Mouse (Mus musculus): ENCODE measurements around the gene Chd9.

Gene Chd9

DNA sequence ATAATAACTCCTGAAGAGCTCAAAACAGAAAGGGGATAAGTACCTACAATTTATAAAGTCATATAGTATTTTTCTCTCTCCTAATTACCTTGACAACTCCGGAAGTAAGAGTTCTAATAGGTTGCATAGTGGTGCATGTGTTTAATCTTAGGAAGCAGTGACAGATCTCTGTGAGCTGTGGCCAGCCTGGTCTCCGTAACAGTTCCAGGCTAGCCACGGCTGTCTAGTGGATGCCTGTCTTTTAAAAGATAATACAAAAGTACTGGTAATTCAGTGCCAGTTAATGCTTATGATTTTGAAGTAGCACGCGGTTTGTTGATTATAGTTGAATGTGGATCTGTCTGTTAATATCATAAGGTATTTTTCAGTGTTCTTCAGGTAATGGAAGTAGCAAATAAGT lies 151.1 kb downstream of the Chd9 start:
- DNase-seq: no peak

- DNase-seq: no peak
These were observed 153.9 kb downstream of the Chd9 start for GRCm38 (mm10) chr8:90982087-90982486.

DNA sequence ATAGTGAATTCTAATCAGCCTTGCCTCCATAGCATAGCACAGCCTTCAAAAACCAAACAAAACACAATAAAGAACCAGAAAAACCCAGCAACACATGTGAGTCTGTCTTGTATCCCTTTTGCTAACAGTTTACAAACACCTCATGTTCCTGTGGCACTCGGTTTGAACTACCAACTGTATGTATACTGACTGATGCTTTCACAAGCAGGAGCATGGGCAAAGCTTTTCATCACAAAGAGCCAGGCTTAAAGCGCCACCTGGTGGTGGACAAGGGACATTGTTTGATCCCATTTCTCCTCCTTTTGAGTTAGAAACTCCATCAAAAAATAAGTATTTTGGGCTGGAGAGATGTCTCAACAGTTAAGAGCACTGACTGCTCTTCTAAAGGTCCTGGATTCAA lies 191.6 kb downstream of the Chd9 start:
- DNase-seq: peak; percentile 80 to 81

DNA sequence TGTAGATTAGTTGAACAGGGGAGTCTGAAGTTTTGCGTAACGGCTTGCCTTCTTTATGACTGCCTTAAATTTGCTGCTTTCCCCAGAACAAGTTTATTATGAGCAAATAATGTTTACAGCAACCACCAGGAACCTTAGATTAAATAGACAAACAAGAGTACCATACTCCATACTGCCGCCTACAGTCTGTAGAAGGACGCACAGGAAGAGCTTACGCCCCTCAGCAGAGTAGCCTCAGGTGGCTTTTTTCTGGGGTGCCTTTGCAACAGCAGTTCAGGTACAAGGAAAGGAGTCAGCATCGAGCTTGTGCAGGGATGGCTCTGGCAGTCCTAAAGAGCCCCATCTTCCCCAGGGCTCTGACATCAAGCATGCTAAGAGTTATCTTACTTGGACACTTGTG lies 206.3 kb downstream of the Chd9 start:
- peak in 1 of 2 experiments; percentile 3 for DNase-seq

DNA sequence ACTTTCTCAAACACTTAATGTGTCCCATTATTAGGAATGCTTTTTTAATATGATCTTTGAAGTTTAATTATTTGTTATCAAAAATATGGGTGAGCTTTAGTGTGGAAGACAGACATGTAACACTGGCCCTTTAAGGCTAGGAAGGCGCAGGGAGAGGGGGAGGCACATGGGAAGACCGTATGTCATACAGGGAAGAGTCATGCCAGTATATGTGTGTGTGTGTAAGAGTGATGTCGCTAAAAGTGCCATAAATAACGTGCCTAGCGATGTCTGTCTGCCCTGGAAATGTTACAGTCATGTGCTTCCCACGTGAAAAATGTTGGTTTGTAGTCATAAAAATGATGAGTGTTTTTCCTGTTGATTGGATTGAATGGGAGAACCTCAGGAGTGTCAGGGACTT lies 208.8 kb downstream of the Chd9 start:
- DNase-seq: no peak

DNA sequence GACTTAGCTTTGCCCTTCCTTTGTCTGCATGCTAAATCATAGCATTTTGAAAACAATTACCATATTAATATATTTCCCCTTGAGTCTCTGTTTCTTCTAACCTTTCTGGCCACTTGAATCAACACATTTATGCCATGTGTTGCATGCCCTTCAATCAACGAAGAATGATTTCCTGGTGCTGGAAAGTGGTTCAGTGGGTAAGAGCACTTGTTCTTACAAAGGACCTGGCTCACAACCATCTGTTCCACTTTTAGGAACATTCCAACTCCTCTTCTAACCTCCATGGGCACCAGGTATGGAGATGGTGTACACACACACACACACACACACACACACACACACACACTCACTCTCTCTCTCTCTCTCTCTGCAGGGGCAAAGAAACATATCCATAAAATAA lies 210.5 kb downstream of the Chd9 start:
- DNase-seq: no peak

- DNase-seq: no peak
These were observed 218.2 kb downstream of the Chd9 start for GRCm38 (mm10) chr8:91046370-91046769.

DNA sequence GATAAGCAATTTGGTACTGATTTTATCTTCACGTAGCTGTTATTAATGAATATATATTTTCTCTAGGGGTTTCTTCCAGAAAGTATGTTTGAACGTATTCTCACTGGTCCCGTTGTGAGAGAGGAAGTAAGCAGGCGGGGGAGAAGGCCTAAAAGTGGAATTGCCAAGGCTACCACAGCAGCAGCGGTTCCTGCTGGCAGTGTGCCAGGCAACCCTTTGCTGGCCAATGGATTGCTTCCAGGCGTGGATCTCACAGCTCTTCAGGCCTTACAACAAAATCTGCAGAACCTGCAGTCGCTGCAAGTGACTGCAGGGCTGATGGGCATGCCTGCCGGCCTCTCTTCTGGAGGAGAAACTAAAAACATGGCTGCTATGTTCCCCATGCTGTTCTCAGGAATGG lies 222.9 kb downstream of the Chd9 start:
- no peak for DNase-seq

GRCm38 (mm10) chr8:91054418-91054817 lies 226.3 kb downstream of the Chd9 start:
- no peak for DNase-seq

DNA sequence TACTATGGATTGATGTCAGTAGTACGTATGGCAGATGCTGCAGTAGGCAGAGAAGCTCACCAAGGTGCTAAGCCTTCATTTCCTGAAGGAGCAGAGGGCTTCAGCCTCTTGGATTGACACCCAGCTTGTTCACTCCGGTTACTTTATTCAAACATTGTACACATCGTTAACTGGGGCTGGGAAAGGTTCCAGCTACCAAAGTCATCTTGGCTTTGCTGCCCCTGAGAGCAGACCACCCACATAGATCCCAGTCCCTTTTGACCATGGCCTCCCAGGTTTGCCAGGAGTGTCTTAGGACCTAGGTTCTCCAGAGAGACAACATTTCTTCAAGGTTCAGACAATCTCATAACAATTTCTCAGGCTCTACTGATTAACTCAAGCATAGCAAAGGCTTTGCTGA lies 228.7 kb downstream of the Chd9 start:
- DNase-seq: no peak

- no peak for DNase-seq
These were observed 231.0 kb downstream of the Chd9 start for GRCm38 (mm10) chr8:91059086-91059578.

DNA sequence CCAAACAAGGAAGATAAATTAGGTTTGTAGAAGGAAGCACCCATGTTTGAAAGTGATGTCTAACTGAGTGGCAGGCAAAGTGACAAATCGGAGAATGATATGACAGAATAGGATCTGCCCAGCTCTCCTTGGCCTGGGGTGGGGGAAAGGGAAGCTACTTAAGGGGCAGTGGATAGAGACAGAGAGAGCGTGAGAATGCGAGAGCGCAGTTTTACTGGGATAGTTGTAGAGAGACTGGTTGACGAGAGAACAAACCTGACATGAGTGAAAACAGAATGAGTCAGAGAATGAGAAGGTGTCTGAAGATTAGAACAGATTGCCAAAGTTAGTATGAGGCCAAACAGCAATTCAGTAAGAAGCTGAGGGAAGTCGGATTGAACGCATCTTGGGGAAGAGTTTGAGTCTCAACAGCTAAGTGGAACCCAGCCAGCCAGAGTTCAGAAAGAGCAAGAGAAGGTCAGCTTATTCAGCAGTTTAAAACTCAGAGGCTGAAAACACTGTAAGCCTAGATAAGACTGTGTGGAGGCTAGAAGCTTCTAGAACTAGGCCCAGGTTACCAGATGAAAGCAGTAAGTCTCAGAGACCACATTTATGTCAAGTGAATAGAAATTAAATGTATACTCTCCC lies 231.8 kb downstream of the Chd9 start:
- no peak for DNase-seq

GRCm38 (mm10) chr8:91060555-91061471 lies 232.7 kb downstream of the Chd9 start:
- peak in 1 of 2 experiments; percentile 15 for DNase-seq

- no peak for DNase-seq
These were observed 237.0 kb downstream of the Chd9 start for GRCm38 (mm10) chr8:91065179-91065578.

- DNase-seq: peak in 1 of 2 experiments; percentile 19
These were observed 241.3 kb downstream of the Chd9 start for GRCm38 (mm10) chr8:91069407-91069806.

DNA sequence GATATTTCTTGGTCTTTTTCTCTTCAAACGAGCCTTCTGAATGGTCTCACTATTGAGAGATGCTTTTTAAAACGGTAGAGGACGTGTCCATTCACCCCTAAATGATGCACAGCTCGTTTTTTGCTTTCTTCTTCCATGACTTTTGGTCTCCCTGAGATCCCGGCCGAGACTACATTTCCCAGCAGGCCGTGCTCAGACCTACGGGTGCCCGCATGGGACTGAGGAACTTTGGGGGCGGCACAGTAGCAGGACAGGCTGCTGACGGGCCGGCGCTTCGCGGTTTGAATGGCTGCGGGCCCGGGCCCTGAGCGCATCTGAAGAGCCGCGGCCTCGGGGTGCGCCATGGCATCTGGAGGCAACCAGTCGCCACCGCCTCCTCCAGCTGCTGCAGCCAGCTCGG lies 241.7 kb downstream of the Chd9 start, which contains the start of gene Rbl2:
Rbl2 (plus strand) TSS at position 224 of the 400 bp plus-strand sequence.
- peak; percentile 96 to 97 for DNase-seq

GRCm38 (mm10) chr8:91070275-91070859 lies 242.2 kb downstream of the Chd9 start:
- peak; percentile 80 to 83 for DNase-seq

DNA sequence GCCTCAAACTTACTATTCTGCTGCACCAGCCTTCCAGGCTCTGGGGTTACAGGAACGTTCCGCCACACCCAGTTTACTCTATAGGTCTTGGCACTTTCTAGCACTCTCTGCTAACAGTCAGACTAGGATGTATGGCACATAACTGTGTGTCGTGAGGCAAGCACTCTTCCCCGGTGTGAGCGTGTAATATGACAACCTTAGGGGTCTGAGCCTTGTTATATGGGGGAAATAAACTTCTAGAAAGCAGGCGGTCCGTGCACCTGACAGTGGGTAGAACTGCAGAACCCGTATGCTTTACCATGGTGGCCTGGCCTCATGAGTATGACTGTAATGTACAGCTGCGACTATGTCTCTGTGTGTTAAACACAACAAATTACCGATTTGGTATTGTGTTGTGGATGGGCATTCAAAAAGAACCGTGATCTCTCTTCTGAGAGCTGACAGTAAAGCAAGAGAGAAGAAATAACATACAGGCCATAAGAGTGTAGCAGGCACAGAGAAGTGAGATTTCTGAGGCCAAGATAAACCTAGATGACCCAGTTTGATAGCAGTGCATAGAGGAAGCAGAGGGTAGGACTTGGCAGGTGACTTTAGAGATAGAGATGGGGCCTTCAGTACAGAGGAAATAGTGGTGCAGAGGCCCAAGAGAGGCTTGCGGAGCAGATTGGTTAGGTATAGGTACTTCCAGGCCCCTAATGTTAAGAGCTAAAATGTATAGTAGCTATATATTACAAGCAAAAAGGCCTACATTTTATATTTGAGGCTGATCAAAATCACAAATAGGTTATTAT lies 249.1 kb downstream of the Chd9 start:
- no peak for DNase-seq

DNA sequence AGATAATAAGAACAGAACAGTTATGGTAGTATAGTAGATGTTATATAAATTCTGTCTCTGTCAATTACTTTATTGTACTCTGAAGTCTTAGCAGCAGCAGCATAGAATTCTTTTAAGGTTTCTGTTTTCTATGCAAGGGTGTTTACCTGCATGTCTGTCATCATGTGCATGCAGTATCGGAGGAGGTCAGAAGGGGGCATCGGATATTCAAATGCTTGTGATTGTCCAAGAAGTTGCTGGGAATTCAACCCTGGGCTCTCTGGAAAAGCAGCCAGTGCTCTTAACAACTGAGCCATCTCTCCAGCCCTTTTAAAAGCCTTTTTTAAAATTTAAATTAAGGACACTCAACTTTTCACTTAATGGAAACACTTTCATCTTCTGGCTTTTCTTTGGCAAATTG lies 251.5 kb downstream of the Chd9 start:
- DNase-seq: peak in 1 of 2 experiments; percentile 23

DNA sequence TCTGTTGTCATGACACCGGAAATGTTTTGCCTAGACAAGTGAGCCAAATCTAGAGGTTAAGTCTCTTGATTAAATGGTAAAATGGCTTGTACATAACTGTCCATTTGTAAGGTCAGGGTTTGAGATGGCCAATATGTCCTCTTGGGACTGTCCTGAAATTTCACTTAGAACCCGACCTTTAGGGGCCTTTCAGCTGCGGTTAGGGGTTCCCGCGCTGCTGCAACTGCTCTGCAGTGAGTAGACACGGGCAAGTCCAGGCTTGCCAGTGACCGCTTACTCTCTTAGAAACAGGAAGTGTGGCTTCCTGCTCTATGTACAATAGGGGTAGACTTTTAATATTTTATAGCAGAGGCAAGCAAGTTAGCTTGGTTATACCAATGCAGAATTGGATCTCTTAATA lies 253.8 kb downstream of the Chd9 start:
- peak; percentile 33 to 39 for DNase-seq

- peak; percentile 17 to 30 for DNase-seq
These were observed 254.3 kb downstream of the Chd9 start for GRCm38 (mm10) chr8:91082428-91082827.

DNA sequence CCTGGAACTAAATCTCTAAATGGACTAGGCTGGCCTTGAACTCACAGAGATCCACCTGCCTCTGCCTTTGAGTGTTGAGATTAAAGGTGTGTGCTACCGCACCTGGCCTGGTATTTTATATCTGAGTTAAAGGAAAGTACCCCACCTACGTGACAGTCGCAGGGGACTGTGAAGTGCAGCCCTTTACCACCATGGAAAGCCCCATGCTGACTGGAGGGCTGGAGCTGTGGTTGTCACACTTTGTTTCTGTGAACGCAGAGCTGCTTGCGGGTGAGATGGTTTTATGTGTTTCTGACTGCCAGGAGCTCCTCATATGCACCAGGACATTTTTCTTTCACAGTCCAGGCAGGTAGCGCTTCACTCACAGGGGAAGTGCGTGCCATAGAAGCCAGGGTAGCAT lies 260.3 kb downstream of the Chd9 start:
- DNase-seq: no peak

DNA sequence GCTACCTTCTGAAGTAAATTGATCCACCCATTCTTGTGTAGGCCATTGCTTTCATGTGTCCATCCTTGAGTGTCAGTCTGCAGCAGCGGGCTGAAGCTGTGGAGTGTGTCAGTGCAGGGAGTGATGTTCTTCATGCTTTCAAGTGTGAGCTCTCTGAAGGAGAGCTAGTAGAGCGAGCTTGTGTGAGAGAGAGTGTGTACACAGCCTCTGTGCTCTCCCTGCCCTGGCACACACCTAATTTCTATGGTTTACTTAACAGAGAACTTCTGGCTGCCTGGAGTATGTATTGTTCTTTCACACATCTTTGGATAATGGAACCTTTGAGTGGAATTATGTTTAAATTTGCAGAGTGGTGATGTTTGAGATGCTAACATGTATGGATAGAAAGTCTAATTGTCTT lies 261.4 kb downstream of the Chd9 start:
- no peak for DNase-seq

Data from B cell, adult 2 months (primary cell).